Mouse (Mus musculus) midbrain, embryonic 14.5 days (tissue): ENCODE results near the gene Tjp3. TPM values are rescaled to one million over a fixed set of nuclear protein-coding genes. Genes with fewer than 3 reads are reported as not detected.

Experiments used
- ATAC-seq: fragments of 200-750 bp; cut with Nextera tagmentation; 2 replicates; pipeline ENCODE4 v1.8.0; 2017; ENCODE audit warnings: moderate number of reproducible peaks, moderate library complexity; ENCODE audit not compliant: low FRiP score, low TSS enrichment
- DNase-seq: peaks from one replicate; pipeline ENCODE4 v3.0.0-alpha.2; 2015
- H3K27ac ChIP-seq: fragments of 300-500 bp; sonication (generic); replicated peaks from 2 replicates; pipeline ENCODE4 v1.5.1; 2014; ENCODE audit warnings: mild to moderate bottlenecking, low read depth, low read length, moderate library complexity
- H3K27me3 ChIP-seq: fragments of 300-500 bp; sonication (generic); 2 replicates; pipeline ENCODE4 v1.6.1; 2014; ENCODE audit warnings: low read length, control low read depth, mixed read lengths; ENCODE audit not compliant: control insufficient read depth, insufficient read depth
- H3K36me3 ChIP-seq: fragments of 300-500 bp; sonication (generic); 2 replicates; pipeline ENCODE4 v1.6.1; 2014; ENCODE audit warnings: low read length, control low read depth; ENCODE audit not compliant: control insufficient read depth, insufficient read depth
- H3K4me1 ChIP-seq: fragments of 300-500 bp; sonication (generic); 2 replicates; pipeline ENCODE4 v1.6.1; 2014; ENCODE audit warnings: mild to moderate bottlenecking, antibody characterized with exemption, low read length, control low read depth; ENCODE audit not compliant: control insufficient read depth, insufficient read depth
- H3K4me2 ChIP-seq: fragments of 300-500 bp; sonication (generic); 2 replicates; pipeline ENCODE4 v1.6.1; 2014; ENCODE audit warnings: mild to moderate bottlenecking, low read length, moderate library complexity
- H3K4me3 ChIP-seq: fragments of 300-500 bp; sonication (generic); replicated peaks from 2 replicates; pipeline ENCODE4 v1.5.1; 2014; ENCODE audit warnings: low read depth, low read length
- H3K9ac ChIP-seq: fragments of 300-500 bp; sonication (generic); replicated peaks from 2 replicates; pipeline ENCODE4 v1.6.1; 2014; ENCODE audit warnings: mild to moderate bottlenecking, low read length, moderate library complexity
- H3K9me3 ChIP-seq: fragments of 300-500 bp; sonication (generic); 2 replicates; pipeline ENCODE4 v1.6.1; 2016; ENCODE audit warnings: low read length, control low read depth, mixed read lengths; ENCODE audit not compliant: control insufficient read depth
- WGBS: fragments of 180-500 bp; shearing (Covaris S2); extraction: QIAGEN DNeasy Blood & Tissue Kit; methylation state at CpG from one replicate; pipeline ENCODE4 v1.1.7; 2014; 5-methylcytosine and 5-hydroxymethylcytosine counted together
- polyA plus RNA-seq: library from polyadenylated mRNA; unstranded; fragments of >200 nt; fragmentation: Nextera tagmentation; extraction: Ambion mirVana; gene quantifications from 2 replicates; pipeline ENCODE4 v1.2.1, GENCODE M21; 2014

The Tjp3 gene
- polyA plus RNA-seq, 1 experiment from 2014 or later = 4.4 TPM

DNA sequence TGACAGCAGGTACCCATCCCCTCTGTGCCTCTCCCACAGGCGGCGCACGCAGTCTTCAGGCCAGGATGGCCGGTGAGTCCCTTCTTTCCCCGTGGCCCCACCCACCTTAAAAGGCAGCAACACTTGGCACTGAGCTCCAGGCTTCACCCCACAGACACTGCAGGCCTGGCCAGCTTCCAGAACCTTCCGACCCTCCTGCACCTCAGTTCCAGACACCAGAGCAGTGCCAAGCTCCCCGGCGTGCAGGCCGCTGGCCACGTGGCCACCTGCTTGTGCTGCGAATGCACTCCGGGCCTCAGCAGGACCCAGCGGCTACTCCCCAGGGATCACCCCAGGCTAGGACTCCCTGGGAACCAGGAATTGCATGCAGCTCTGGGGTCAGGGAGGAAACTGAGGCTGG is 22.2 kb upstream of the Tjp3 start:
- ATAC-seq (no peak), DNase-seq (no peak)
- Histone ChIP-seq H3K27me3 (no peaks in the 10 kb centered on the region), H3K4me2 (no peak overlapping the region), H3K36me3 (peaks cover 99% of the 10 kb centered on the region), H3K4me3 (no peak overlapping the region), H3K4me1 (no peaks in the 10 kb centered on the region), H3K9me3 (no peaks in the 10 kb centered on the region), H3K27ac (no peak overlapping the region), H3K9ac (no peak overlapping the region)
- WGBS = 96% methylated on average over 13 of the region's 13 CpGs

DNA sequence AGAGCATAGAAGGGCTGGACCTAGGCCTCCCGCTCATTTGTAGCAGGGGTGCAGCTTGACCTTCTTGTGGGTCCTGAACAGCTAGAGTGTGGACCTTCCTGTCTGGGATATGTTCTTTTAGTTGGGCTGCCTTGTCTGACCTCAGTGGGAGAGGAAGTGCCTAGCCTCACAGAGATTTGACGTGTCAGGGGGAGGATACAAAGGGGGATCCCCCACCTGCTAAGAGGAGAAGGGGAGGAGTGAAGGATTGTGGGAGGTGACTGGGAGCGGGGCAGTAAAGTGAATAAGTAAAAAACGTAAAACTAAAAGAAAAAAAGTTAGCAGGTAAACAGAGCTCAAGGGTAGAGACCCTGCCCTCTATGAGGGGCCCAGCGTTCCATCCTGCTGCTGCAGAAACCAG is 18.2 kb upstream of the Tjp3 start:
- Histone ChIP-seq H3K9me3 (no peaks in the 10 kb centered on the region), H3K4me2 (no peak overlapping the region), H3K27me3 (no peaks in the 10 kb centered on the region), H3K4me1 (no peaks in the 10 kb centered on the region), H3K36me3 (peaks cover 89% of the 10 kb centered on the region), H3K4me3 (no peak overlapping the region), H3K9ac (no peak overlapping the region), H3K27ac (no peak overlapping the region)
- DNase-seq (no peak), ATAC-seq (no peak)
- WGBS = 91% methylated on average over 5 of the region's 5 CpGs

DNA sequence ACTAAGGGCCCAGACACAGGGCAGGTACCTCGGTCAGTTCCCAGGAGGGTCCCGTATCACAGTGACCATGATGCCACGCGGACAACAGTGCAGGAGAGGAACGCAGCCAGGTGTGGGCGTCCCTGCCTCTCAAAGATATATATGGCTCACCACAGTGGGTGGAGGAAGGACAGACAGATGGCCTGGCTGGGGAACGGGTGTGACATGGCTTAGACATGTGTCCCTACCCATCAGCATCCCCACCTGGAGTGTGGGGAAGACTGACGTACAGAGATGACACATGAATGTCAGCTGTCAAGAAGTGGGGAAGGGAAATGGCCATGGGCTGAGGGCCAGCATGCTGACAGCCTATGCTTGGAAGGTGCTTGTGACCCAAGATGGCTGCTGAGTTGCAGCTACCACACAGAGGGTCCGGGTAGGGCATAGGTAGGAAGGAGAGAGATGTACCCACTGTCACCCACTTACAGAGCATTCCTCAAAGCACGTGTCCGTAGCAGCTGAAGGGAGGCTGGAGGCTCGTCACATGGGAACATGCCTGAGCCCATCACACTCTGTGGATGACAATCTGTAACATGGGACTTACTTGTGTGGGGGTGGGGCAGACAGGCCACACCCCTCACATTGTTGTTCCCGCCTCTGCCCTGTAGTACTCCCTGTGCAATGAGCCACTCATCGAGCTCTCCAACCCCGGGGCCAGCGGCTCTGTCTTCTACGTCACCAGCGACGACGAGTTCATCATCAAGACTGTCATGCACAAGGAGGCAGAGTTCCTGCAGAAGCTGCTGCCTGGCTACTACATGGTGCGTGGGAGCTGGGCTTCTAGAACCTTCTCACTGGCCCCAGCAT is 15.7 kb upstream of the Tjp3 start:
- 95% methylated on average over 21 of the region's 21 CpGs for WGBS
- Histone ChIP-seq H3K27me3 (no peaks in the 10 kb centered on the region), H3K9ac (no peak overlapping the region), H3K27ac (no peak overlapping the region), H3K4me3 (no peak overlapping the region), H3K9me3 (no peaks in the 10 kb centered on the region), H3K4me2 (no peak overlapping the region), H3K36me3 (peaks cover 64% of the 10 kb centered on the region), H3K4me1 (no peaks in the 10 kb centered on the region)
- DNase-seq (no peak), ATAC-seq (no peak)

DNA sequence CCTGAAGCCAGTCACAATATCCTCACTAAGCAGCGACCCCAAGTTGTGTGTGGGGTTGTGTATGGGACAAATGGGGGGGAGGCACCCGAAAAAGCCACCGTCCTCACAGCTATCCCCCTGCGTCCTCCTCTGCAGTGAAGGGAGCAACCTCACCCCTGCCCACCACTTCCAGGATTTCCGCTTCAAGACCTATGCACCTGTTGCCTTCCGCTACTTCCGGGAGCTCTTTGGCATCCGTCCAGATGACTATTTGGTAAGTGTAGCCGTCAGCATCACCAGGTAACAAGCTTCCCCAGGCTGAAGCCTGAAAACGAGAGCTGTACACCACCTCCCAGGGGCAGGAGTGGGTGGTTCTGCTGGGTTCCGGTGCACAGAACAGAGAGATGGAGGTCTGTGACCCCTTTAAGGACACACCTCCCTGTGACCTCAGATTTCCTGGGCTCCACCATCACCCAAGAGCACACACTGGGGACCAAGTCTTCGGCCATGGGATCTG is 14.8 kb upstream of the Tjp3 start:
- Histone ChIP-seq H3K4me1 (no peaks in the 10 kb centered on the region), H3K4me2 (no peak overlapping the region), H3K9me3 (no peaks in the 10 kb centered on the region), H3K4me3 (no peak overlapping the region), H3K9ac (no peak overlapping the region), H3K27me3 (no peaks in the 10 kb centered on the region), H3K36me3 (peaks cover 56% of the 10 kb centered on the region), H3K27ac (no peak overlapping the region)
- ATAC-seq (no peak), DNase-seq (no peak)
- WGBS = 95% methylated on average over 12 of the region's 12 CpGs

DNA sequence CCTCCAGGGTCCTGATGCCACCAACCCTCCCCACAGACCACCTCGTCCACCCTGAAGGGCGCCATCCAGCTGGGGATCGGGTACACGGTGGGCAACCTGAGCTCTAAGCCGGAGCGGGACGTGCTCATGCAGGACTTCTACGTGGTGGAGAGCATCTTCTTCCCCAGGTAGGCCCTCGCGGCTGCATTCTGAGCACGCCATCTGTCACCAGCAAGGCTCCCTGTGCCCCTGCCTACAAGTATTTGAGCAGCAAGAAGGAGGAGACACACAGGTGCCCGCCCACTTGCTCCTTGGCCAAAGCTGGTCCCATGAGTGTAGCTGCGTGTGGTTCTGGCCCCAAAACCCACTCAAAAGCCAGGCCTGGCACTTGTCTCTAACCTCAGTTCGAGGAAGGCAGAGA is 14.3 kb upstream of the Tjp3 start:
- Histone ChIP-seq H3K4me3 (no peak overlapping the region), H3K36me3 (peaks cover 50% of the 10 kb centered on the region), H3K9me3 (no peaks in the 10 kb centered on the region), H3K4me1 (no peaks in the 10 kb centered on the region), H3K27ac (no peak overlapping the region), H3K27me3 (no peaks in the 10 kb centered on the region), H3K4me2 (no peak overlapping the region), H3K9ac (no peak overlapping the region)
- no peak for DNase-seq
- ATAC-seq = no peak
- WGBS = 94% methylated on average over 14 of the region's 14 CpGs

DNA sequence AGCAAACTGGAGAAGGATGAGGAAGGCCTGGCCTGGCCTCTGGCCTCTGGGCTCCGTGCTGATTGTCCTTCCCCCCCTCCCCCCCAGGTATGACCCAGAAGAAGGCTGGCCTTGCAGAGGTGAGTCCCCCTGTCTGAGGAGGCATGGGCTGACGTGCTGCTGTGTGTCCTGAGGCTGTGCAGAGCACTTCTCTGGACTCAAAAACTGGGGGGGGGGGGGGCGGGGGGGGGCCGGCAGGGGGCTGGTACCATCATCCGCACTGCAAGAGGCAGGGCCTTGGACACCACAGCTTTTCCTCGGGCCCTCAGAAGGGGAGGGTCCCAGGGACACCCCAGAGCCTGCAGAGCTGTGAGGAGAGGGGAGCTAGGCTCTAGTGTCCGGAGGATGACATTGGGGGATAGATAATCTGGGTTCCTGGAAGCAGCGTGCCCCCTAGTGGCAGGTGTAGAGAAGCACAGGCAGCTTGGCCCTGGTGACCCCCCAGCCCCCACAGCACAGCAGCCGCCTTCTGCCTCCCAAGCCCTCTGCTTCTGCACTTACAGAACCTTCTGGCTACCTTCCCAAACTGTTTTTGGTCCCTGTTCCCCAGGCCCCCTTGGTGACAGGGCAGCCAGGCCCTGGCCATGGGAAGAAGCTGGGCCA is 13.3 kb upstream of the Tjp3 start:
- H3K9ac ChIP-seq = no peak overlapping the region
- H3K27me3 ChIP-seq = no peaks in the 10 kb centered on the region
- no peak overlapping the region for H3K4me3 ChIP-seq
- peaks cover 41% of the 10 kb centered on the region for H3K36me3 ChIP-seq
- DNase-seq = peak; percentile 60
- ATAC-seq = no peak
- WGBS = 28% methylated on average over 8 of the region's 9 CpGs
- H3K9me3 ChIP-seq = no peaks in the 10 kb centered on the region
- H3K4me1 ChIP-seq = no peaks in the 10 kb centered on the region
- no peak overlapping the region for H3K27ac ChIP-seq
- H3K4me2 ChIP-seq = no peak overlapping the region

DNA sequence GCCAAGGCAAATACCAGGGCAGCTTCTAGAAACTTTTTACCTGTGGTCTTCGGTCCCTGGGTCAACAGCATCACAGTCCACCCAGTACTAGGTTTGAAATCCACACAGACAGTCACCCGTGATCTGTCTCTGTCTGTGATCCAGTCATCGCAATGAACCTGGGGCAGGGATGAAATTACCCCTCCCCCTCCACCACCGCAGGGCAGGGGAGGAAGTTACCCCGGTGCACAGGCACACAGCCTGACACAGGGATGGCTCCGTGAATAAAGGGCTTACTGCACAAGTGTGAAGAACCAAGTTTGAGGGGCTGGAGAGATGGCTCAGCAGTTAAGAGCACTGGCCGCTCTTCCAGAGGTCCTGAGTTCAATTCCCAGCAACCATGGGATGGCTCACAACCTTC is 12.4 kb upstream of the Tjp3 start:
- no peak overlapping the region for H3K9ac ChIP-seq
- 79% methylated on average over 7 of the region's 7 CpGs for WGBS

DNA sequence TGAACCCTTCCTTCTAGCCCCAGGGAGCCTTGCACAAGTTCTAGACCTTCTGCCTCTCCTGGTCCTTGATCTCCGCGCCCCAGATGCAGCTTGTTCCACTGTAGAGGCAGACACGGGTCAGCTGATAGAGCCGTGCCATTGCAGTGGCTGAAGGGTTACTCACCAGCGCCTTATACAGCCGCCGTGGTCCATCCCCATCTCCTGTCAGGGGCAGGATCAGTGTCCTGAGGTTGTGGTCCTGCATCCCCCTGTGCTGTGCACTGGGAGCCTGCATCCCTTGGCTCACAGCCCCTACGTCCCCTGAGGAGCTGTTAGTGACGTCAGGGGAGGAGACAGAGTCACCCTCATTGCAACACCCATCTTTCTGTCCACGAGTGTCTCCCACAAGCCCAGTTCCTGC is 11.9 kb upstream of the Tjp3 start:
- Histone ChIP-seq H3K27me3 (no peaks in the 10 kb centered on the region), H3K4me3 (no peak overlapping the region), H3K9me3 (no peaks in the 10 kb centered on the region), H3K9ac (no peak overlapping the region; the same call in 1 of the 2 replicates), H3K36me3 (peaks cover 26% of the 10 kb centered on the region), H3K4me1 (no peaks in the 10 kb centered on the region), H3K4me2 (no peak overlapping the region), H3K27ac (no peak overlapping the region)
- DNase-seq (no peak), ATAC-seq (no peak)
- WGBS = 79% methylated on average over 10 of the region's 10 CpGs

More for the DNA sequence above, 12.4 kb upstream of the Tjp3 start:
- Histone ChIP-seq H3K27me3 (no peaks in the 10 kb centered on the region), H3K9me3 (no peaks in the 10 kb centered on the region), H3K4me1 (no peaks in the 10 kb centered on the region), H3K27ac (no peak overlapping the region), H3K4me3 (no peak overlapping the region), H3K4me2 (no peak overlapping the region), H3K36me3 (peaks cover 31% of the 10 kb centered on the region)
- DNase-seq (no peak), ATAC-seq (no peak)
